21 mouse cellular contexts compared by ENCODE assay signal in genomic region chr17:57273846-57274245, GRCm38 (mm10). TPM values are rescaled to one million over a fixed set of nuclear protein-coding genes. Genes with fewer than 3 reads are reported as not detected.
A peak's percentile ranks its signal among the peaks of the same experiment; 100 is the strongest.
DNase-seq lines count a peak whose midpoint lies in the region; ATAC-seq and TF ChIP-seq lines count a peak whose summit lies in the region.
"Had no signal": no experiment of that assay in that cellular context is flagged by ENCODE, and none has a peak within 500 bp of the region (broad histone marks: within the 10 kb centered on the region; RNA-seq: fewer than 3 reads in every experiment).

No protein-coding gene starts in this region.

- ATAC-seq in lung, embryonic 15.5 days (ENCODE audit: borderline replicate concordance, extremely low read depth, low FRiP score, low TSS enrichment), result no peak
- no peak for ATAC-seq in stomach, embryonic 16.5 days (ENCODE audit: insufficient read depth, low FRiP score)
- ATAC-seq: forebrain, embryonic 13.5 days; hindbrain, embryonic 16.5 days; intestine, embryonic 16.5 days; midbrain, embryonic 13.5 days had no signal

- H3K27me3 ChIP-seq in cerebellum, adult 2 months (ENCODE audit: control insufficient read depth, insufficient read depth, low read length), result no peaks in the 10 kb centered on the region
- no peaks in the 10 kb centered on the region for H3K27me3 ChIP-seq in lung, embryonic 15.5 days
- peaks cover 3% of the 10 kb centered on the region; the same call in 1 of the 2 replicates for H3K27me3 ChIP-seq in stomach, embryonic 16.5 days (ENCODE audit: control insufficient read depth, insufficient read depth, low read length)
- H3K27me3 ChIP-seq: stomach, embryonic 15.5 days had no signal

- H3K9ac ChIP-seq in lung, embryonic 15.5 days, result no peak overlapping the region
- no peak overlapping the region for H3K9ac ChIP-seq in stomach, embryonic 16.5 days (ENCODE audit: low read length)
- H3K9ac ChIP-seq: embryonic facial prominence, embryonic 12.5 days; forebrain, embryonic 13.5 days; midbrain, embryonic 13.5 days; neural tube, embryonic 12.5 days; stomach, embryonic 15.5 days had no signal

- peak overlapping the region; percentile 87; the same call in 1 of the 2 replicates for H3K4me2 ChIP-seq in lung, embryonic 15.5 days
- H3K4me2 ChIP-seq in stomach, embryonic 16.5 days (ENCODE audit: low read depth, low read length), result peak overlapping the region; percentile 92; the same call in 1 of the 2 replicates

- no peaks in the 10 kb centered on the region for H3K36me3 ChIP-seq in lung, embryonic 15.5 days
- no peaks in the 10 kb centered on the region for H3K36me3 ChIP-seq in stomach, embryonic 16.5 days (ENCODE audit: control insufficient read depth, insufficient read depth, low read length)
- H3K36me3 ChIP-seq: embryonic facial prominence, embryonic 12.5 days; heart, embryonic 10.5 days; hindbrain, embryonic 10.5 days; midbrain, embryonic 13.5 days; neural tube, embryonic 12.5 days; stomach, embryonic 15.5 days had no signal

- H3K9me3 ChIP-seq in lung, embryonic 15.5 days, result no peaks in the 10 kb centered on the region
- no peaks in the 10 kb centered on the region for H3K9me3 ChIP-seq in stomach, embryonic 16.5 days (replicated peaks; ENCODE audit: control insufficient read depth, low read length)
- H3K9me3 ChIP-seq: embryonic facial prominence, embryonic 12.5 days; forebrain, embryonic 13.5 days; heart, embryonic 10.5 days; hindbrain, embryonic 10.5 days; midbrain, embryonic 13.5 days; neural tube, embryonic 12.5 days; stomach, embryonic 15.5 days had no signal

- WGBS in cerebellum, adult 2 months, result 48% methylated on average over 7 of the region's 7 CpGs
- WGBS in lung, embryonic 15.5 days, result 27% methylated on average over 7 of the region's 7 CpGs
- WGBS in stomach, embryonic 16.5 days, result 24% methylated on average over 7 of the region's 7 CpGs

- peak; percentile 35 for DNase-seq in cerebellum, adult 11-12 months
- DNase-seq in cerebellum, adult 2 months, result no peak
- no peak for DNase-seq in lung, adult 18-20 months
- DNase-seq in ES-CJ7 (ENCODE audit: low read depth, low spot score), result peak; percentile 71
- DNase-seq in spleen, postnatal 10 days (ENCODE audit: low spot score in 2 of 2), result no peak
- DNase-seq in left cerebral cortex, postnatal 14 days (ENCODE audit: low spot score in 2 of 2), result no peak
- DNase-seq: adrenal gland, postnatal 36 days; lung, postnatal 10 days; retina, postnatal 1 day; thymus, adult 2 months had no signal

- no peaks in the 10 kb centered on the region for H3K4me1 ChIP-seq in cerebellum, adult 2 months (ENCODE audit: control insufficient read depth, insufficient read depth, low read length)
- H3K4me1 ChIP-seq in lung, embryonic 15.5 days, result peaks cover 18% of the 10 kb centered on the region
- peaks cover 15% of the 10 kb centered on the region for H3K4me1 ChIP-seq in stomach, embryonic 16.5 days (ENCODE audit: control insufficient read depth, insufficient read depth, low read length)

- no peak for TF ChIP-seq CTCF in cerebellum, adult 2 months (IDR thresholded peaks at IDR 0.05; ENCODE audit: borderline replicate concordance, insufficient read depth, low read depth, low read length)

- intact Hi-C loops in left cerebral cortex, postnatal 14 days (cut with DNase I), result no loop called here

- H3K4me3 ChIP-seq in cerebellum, adult 2 months (replicated peaks; ENCODE audit: insufficient read depth, low read depth, low read length), result no peak overlapping the region
- H3K4me3 ChIP-seq in lung, embryonic 15.5 days, result 0 out of 2 replicates have a peak overlapping the region, but pooled peaks have one; percentile 49
- H3K4me3 ChIP-seq in stomach, embryonic 16.5 days (replicated peaks; ENCODE audit: low read length), result no peak overlapping the region
- H3K4me3 ChIP-seq: embryonic facial prominence, embryonic 12.5 days; hindbrain, embryonic 10.5 days; midbrain, embryonic 13.5 days; neural tube, embryonic 12.5 days had no signal

- H3K27ac ChIP-seq in cerebellum, adult 2 months (ENCODE audit: insufficient read depth, low read length), result no peak overlapping the region
- no peak overlapping the region for H3K27ac ChIP-seq in lung, embryonic 15.5 days
- no peak overlapping the region for H3K27ac ChIP-seq in stomach, embryonic 16.5 days (ENCODE audit: low read length)
- H3K27ac ChIP-seq: embryonic facial prominence, embryonic 12.5 days; forebrain, embryonic 13.5 days; heart, embryonic 10.5 days; hindbrain, embryonic 10.5 days; midbrain, embryonic 13.5 days; neural tube, embryonic 12.5 days; stomach, embryonic 15.5 days had no signal

- TF ChIP-seq POLR2A in cerebellum, adult 2 months (IDR thresholded peaks at IDR 0.05; ENCODE audit: borderline replicate concordance, insufficient read depth, low read length), result no peak

RNA-seq across cellular contexts. Expression of gene Vav1, which starts 5.1 kb away (rescaled TPM):
- polyA plus RNA-seq in cerebellum, adult 2 months (2012; rRNA removed), result 1.2 and 1.5 TPM in 2 replicates
- 3.2 and 6.1 TPM in 2 replicates for polyA plus RNA-seq in lung, embryonic 15.5 days (2015; fragmentation: Nextera tagmentation; extraction: Ambion mirVana)
- 3.9 and 5.8 TPM in 2 replicates for polyA plus RNA-seq in stomach, embryonic 16.5 days (2015; fragmentation: Nextera tagmentation; extraction: Ambion mirVana)
- total RNA-seq in left cerebral cortex, postnatal 14 days (2021), result 1 to 10 TPM; 4.2 to 5.4 TPM

RNA-seq across cellular contexts. Expression of gene Trip10, which starts 24.6 kb away (rescaled TPM):
- polyA plus RNA-seq in cerebellum, adult 2 months (2012; rRNA removed), result 8.5 and 10.1 TPM in 2 replicates
- polyA plus RNA-seq in lung, embryonic 15.5 days (2015; fragmentation: Nextera tagmentation; extraction: Ambion mirVana), result 49.0 TPM in 2 replicates
- polyA plus RNA-seq in stomach, embryonic 16.5 days (2015; fragmentation: Nextera tagmentation; extraction: Ambion mirVana), result 45.4 and 46.9 TPM in 2 replicates
- total RNA-seq in left cerebral cortex, postnatal 14 days (2021), result 1 to 10 TPM; 8.1 to 9.2 TPM

RNA-seq across cellular contexts. Expression of gene Gpr108, which starts 25.6 kb away (rescaled TPM):
- 44.0 and 46.9 TPM in 2 replicates for polyA plus RNA-seq in cerebellum, adult 2 months (2012; rRNA removed)
- 33.1 and 37.3 TPM in 2 replicates for polyA plus RNA-seq in lung, embryonic 15.5 days (2015; fragmentation: Nextera tagmentation; extraction: Ambion mirVana)
- 50.0 and 52.0 TPM in 2 replicates for polyA plus RNA-seq in stomach, embryonic 16.5 days (2015; fragmentation: Nextera tagmentation; extraction: Ambion mirVana)
- 10 to 100 TPM; 18.1 to 19.3 TPM for total RNA-seq in left cerebral cortex, postnatal 14 days (2021)

RNA-seq across cellular contexts. Expression of gene C3, which starts 45.9 kb away (rescaled TPM):
- polyA plus RNA-seq in cerebellum, adult 2 months (2012; rRNA removed), result 1.1 and 1.3 TPM in 2 replicates
- polyA plus RNA-seq in lung, embryonic 15.5 days (2015; fragmentation: Nextera tagmentation; extraction: Ambion mirVana), result 2.5 and 3.7 TPM in 2 replicates
- polyA plus RNA-seq in stomach, embryonic 16.5 days (2015; fragmentation: Nextera tagmentation; extraction: Ambion mirVana), result 17.0 and 19.5 TPM in 2 replicates
- total RNA-seq in left cerebral cortex, postnatal 14 days (2021), result under 1 TPM; 0.46 to 0.53 TPM

Comparison
In these comparisons a context has a peak if more than half of its experiments do, and no peak if none do; other contexts are left out.
1. DNase-seq: peak in cerebellum, adult 11-12 months (single experiment) and ES-CJ7 (single experiment); none in cerebellum, adult 2 months (0 of 2), lung, adult 18-20 months (0 of 2), spleen, postnatal 10 days (0 of 2) and left cerebral cortex, postnatal 14 days (0 of 2).